Mouse (Mus musculus): ENCODE measurements around the gene Ube2j2. TPM values are rescaled to one million over a fixed set of nuclear protein-coding genes. Genes with fewer than 3 reads are reported as not detected.

The Ube2j2 gene
- total RNA-seq, 2 experiments from 2014 or later: 78.8 to 80.1 TPM

Small RNA genes lying within 50 kb of the gene (microRNA-seq; reads per million reads assigned to microRNA genes)
- not detected for gene Gm22991

Other genes with a start within 250 kb of the Ube2j2 start
- 10 to 100 TPM; 26.4 to 35.9 TPM for gene Fndc10, start 249.5 kb upstream of the Ube2j2 start, total RNA-seq (2021)
- gene Ssu72, start 239.0 kb upstream of the Ube2j2 start, total RNA-seq (2021): 100 to 1,000 TPM in 1 of 2 experiments, 10 to 100 TPM in 1; 87.0 to 104 TPM
- 10 to 100 TPM; 55.5 to 62.2 TPM for gene Tmem240, start 209.0 kb upstream of the Ube2j2 start, total RNA-seq (2021)
- gene Atad3a, start 182.7 kb upstream of the Ube2j2 start, total RNA-seq (2021): 10 to 100 TPM; 37.5 to 48.3 TPM
- 10 to 100 TPM; 13.1 to 13.4 TPM for gene Vwa1, start 169.1 kb upstream of the Ube2j2 start, total RNA-seq (2021)
- gene Tmem88b, start 158.0 kb upstream of the Ube2j2 start, total RNA-seq (2021): 10 to 100 TPM; 18.3 to 30.0 TPM
- not detected for gene Ankrd65, start 153.4 kb upstream of the Ube2j2 start, total RNA-seq (2021)
- gene Mrpl20, start 141.0 kb upstream of the Ube2j2 start, total RNA-seq (2021): 10 to 100 TPM; 77.3 to 91.6 TPM
- 10 to 100 TPM; 50.4 to 84.5 TPM for gene Ccnl2, start 131.3 kb upstream of the Ube2j2 start, total RNA-seq (2021)
- gene Aurkaip1, start 112.6 kb upstream of the Ube2j2 start, total RNA-seq (2021): 100 to 1,000 TPM in 1 of 2 experiments, 10 to 100 TPM in 1; 88.7 to 101 TPM
- gene Mxra8, start 104.2 kb upstream of the Ube2j2 start, total RNA-seq (2021): 10 to 100 TPM in 1 of 2 experiments, 1 to 10 TPM in 1; 5.8 to 10.3 TPM
- 10 to 100 TPM; 85.8 to 91.7 TPM for gene Dvl1, start 96.4 kb upstream of the Ube2j2 start, total RNA-seq (2021)
- under 1 TPM; 0.11 to 0.15 TPM for gene Tas1r3, start 80.5 kb upstream of the Ube2j2 start, total RNA-seq (2021)
- gene Cptp, start 74.4 kb upstream of the Ube2j2 start, total RNA-seq (2021): 10 to 100 TPM; 31.2 to 35.2 TPM
- 10 to 100 TPM; 33.2 to 34.0 TPM for gene Ints11, start 74.3 kb upstream of the Ube2j2 start, total RNA-seq (2021)
- 10 to 100 TPM; 56.3 to 67.4 TPM for gene Pusl1, start 52.0 kb upstream of the Ube2j2 start, total RNA-seq (2021)
- 100 to 1,000 TPM; 137 to 150 TPM for gene Acap3, start 52.0 kb upstream of the Ube2j2 start, total RNA-seq (2021)
- gene C1qtnf12, start 18.5 kb downstream of the Ube2j2 start, total RNA-seq (2021): 10 to 100 TPM; 18.1 to 19.5 TPM
- gene B3galt6, start 48.8 kb downstream of the Ube2j2 start, total RNA-seq (2021): 10 to 100 TPM in 1 of 2 experiments, 1 to 10 TPM in 1; 9.9 to 11.1 TPM
- 100 to 1,000 TPM; 184 to 206 TPM for gene Sdf4, start 49.0 kb downstream of the Ube2j2 start, total RNA-seq (2021)
- gene Tnfrsf4, start 70.0 kb downstream of the Ube2j2 start, total RNA-seq (2021): 1 to 10 TPM in 1 of 2 experiments, under 1 TPM in 1; 0.39 to 1.9 TPM
- not detected for gene Tnfrsf18, start 82.3 kb downstream of the Ube2j2 start, total RNA-seq (2021)
- not detected for gene Ttll10, start 115.6 kb downstream of the Ube2j2 start, total RNA-seq (2021)
- 10 to 100 TPM; 27.0 to 35.8 TPM for gene 9430015G10Rik, start 166.2 kb downstream of the Ube2j2 start, total RNA-seq (2021)
- gene Rnf223, start 186.7 kb downstream of the Ube2j2 start, total RNA-seq (2021): 1 to 10 TPM in 1 of 2 experiments, under 1 TPM in 1; 0.84 to 1.1 TPM

All from left cerebral cortex, postnatal 36 days (tissue).